Mouse (Mus musculus): Measurements from ENCODE around the gene Zfp105. TPM values are rescaled to one million over a fixed set of nuclear protein-coding genes. Genes with fewer than 3 reads are reported as not detected.

The Zfp105 gene
- polyA plus RNA-seq (2017; shearing (Covaris generic)) = not detected

DNA sequence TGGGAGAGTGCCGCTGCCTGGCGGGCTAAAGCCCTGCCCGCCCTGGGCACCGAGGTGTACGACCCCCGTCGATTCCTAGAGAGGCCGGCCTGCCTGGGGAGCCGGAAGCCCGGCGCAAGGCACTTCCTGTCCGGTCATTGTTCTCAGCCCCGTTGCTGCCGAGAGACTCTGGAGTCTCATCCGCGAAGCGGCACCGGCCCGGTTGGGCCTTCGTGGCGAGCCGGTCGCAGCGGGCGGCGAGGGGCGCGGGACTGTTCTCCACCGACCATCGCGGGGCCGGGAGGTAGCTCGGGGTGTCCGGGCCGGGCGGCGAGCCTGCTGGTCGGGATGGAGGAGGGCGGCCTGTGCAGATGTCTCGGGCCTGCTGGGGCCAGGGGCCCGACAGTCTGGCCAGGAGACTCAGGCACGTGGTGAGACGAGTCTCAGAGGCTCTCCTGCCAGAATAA is at the start of gene Zfp105:
TSS of gene Zfp105 (plus strand) at position 137 of the 446 bp plus-strand sequence.

GRCm38 (mm10) chr9:122885385-122885784 is 37.5 kb upstream of the Zfp105 start, which contains the start of gene Zkscan7:
Zkscan7 (plus strand) TSS chr9:122885685.

GRCm38 (mm10) chr9:122950643-122951475 is 28.0 kb downstream of the Zfp105 start, which contains the start of the genes 1110059G10Rik and Kif15:
1110059G10Rik (minus strand) TSS chr9:122951000.
Kif15 (plus strand) TSS chr9:122951046.

Other genes starting within 250 kb of the Zfp105 start
- gene Topaz1, start 175.7 kb upstream of the Zfp105 start, polyA plus RNA-seq (2017; shearing (Covaris generic)) = not detected
- 15.2 TPM for gene Tcaim, start 117.5 kb upstream of the Zfp105 start, polyA plus RNA-seq (2017; shearing (Covaris generic))
- 0.52 TPM for gene Gm35549, start 79.0 kb upstream of the Zfp105 start, polyA plus RNA-seq (2017; shearing (Covaris generic))
- gene Zfp445, start 57.1 kb upstream of the Zfp105 start, polyA plus RNA-seq (2017; shearing (Covaris generic)) = 47.2 TPM
- 2.5 TPM for gene Zkscan7, start 37.4 kb upstream of the Zfp105 start, polyA plus RNA-seq (2017; shearing (Covaris generic))
- gene 1110059G10Rik, start 27.9 kb downstream of the Zfp105 start, polyA plus RNA-seq (2017; shearing (Covaris generic)) = 21.9 TPM
- 2.0 TPM for gene Kif15, start 28.0 kb downstream of the Zfp105 start, polyA plus RNA-seq (2017; shearing (Covaris generic))
- 28.0 TPM for gene Tmem42, start 98.3 kb downstream of the Zfp105 start, polyA plus RNA-seq (2017; shearing (Covaris generic))
- 0.46 TPM for gene Tgm4, start 111.7 kb downstream of the Zfp105 start, polyA plus RNA-seq (2017; shearing (Covaris generic))
- 68.6 TPM for gene Zdhhc3, start 190.1 kb downstream of the Zfp105 start, polyA plus RNA-seq (2017; shearing (Covaris generic))
- 55.5 TPM for gene Exosc7, start 190.1 kb downstream of the Zfp105 start, polyA plus RNA-seq (2017; shearing (Covaris generic))
- gene Clec3b, start 227.9 kb downstream of the Zfp105 start, polyA plus RNA-seq (2017; shearing (Covaris generic)) = not detected